Mouse (Mus musculus) urinary bladder, postnatal 10 days (tissue): ENCODE data around the gene Tm6sf1.

Source experiments
- DNase-seq: peaks from one replicate; pipeline ENCODE4 v3.0.0; 2022; ENCODE audit warnings: low spot score

Gene Tm6sf1

DNA sequence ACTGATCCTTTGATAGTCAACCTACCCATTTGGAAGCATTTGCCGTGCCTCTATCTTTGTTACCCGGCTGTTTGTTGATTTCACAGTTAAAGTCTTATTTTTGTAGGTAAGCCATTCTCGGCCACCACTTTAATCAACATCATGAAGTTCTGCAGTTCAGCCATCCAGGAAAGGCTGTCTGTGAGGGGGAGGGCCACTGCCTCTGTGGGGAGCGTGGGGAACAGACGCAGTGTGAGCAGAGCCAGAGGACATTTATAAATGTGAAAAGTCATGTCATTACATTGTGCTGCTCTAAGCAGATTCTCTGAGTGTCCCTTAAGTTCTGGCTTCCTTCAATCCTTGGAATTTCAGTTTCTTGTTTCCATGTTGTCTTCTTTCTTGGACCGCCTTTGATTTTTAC is 8.6 kb upstream of the Tm6sf1 start:
- DNase-seq: no peak

DNA sequence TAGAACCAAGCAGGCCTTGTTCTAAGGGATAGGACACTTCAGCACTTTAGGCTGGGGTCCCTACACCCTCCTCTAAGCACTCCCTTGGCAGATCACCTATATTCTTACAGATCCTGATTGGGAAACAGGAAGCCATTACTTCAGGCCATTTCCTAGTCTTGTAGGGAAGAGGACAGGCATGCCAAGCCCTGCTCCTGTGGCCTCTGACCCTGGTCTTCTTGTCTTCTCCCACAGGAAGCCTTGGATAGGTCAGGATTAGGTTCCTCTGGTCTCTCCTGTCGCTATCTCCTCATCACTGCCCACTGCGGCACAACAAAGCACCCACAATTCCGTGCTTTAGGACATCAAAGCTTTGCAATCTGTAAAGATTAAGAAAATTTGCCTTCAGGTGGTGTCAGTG is 7.1 kb upstream of the Tm6sf1 start:
- no peak for DNase-seq

DNA sequence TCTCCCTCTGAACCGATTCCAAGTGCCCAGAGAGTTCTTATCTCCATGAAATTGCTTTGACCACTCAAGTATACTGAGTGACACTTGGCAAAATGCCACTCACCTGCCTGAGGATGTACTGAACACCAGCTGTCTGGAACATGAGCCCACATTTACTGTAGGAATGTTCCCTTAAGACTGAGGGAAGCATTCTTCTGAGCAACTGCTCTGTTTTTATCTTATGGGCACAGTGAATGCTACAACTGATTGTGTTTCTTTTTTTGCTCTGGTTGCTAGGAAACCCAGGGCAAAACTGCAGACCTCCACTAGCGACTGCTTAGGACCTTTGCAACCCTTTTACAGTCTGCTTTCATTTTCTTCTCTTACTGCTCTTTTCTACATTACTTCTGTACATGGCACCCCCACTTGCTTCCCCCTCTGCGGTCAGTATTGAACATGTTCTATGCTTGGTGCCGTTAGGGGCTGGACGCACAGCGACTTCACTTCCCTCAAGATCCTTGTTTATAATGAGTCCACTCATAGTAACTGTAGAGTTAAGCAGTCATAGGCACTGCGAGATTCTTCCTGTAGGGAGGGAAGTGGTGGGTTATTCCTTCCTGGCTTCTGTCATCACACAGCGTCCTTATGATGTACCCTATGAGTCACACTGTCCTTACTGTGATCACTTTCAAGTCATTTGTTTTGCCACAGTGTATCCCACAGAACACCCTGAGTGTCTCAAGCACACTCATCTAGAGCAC is 4.1 kb upstream of the Tm6sf1 start:
- no peak for DNase-seq

DNA sequence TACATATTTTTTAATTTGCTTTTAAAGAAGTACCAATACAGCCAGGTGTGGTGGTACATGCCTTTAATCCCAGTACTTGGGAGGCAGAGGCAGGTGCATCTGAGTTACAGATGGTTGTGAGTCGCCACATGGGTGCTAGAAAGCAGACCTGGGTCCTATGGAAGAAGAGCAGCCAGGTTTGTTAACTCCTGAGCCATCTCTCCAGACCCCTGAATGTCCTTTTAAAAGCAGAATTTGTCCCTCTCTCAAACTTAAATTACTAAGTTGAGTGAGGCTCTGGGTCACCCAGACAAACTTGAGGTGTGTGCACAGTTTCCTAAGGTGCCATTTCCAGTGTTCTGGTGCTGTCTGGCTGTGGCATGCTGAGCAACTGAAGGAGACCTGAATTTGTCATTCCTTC is 3.1 kb upstream of the Tm6sf1 start, which contains the start of gene Gm10160:
Gm10160 (minus strand) TSS at position 101 of the 400 bp plus-strand sequence.
- DNase-seq: no peak

GRCm38 (mm10) chr7:81856221-81856620 is 2.6 kb upstream of the Tm6sf1 start:
- no peak for DNase-seq

GRCm38 (mm10) chr7:81858236-81858635 is 565 bp upstream of the Tm6sf1 start:
- no peak for DNase-seq

GRCm38 (mm10) chr7:81860071-81860470 is 1.3 kb downstream of the Tm6sf1 start:
- DNase-seq: no peak

- no peak for DNase-seq
These were observed 2.2 kb downstream of the Tm6sf1 start for GRCm38 (mm10) chr7:81860996-81861395.

DNA sequence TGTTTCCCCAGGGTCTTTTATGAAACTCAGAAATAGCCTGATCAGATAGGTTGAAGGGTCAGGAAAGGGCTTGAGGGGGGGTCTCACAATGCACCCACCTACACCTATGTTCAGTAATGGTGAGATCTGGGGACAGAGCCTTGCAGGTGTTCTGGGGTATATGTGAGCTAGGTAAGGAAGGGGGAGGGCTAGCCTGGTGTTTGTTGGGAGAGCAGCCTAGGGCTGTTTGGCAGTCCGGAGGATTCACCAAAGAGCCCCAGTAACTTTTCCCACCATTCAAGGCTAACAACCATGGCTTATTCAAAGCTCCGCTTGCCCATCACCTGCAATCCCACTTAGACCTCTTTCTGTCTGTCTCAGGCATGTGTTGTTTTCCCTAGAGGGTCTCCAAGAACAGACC is 2.7 kb downstream of the Tm6sf1 start:
- DNase-seq: no peak

- no peak for DNase-seq
These were observed 3.1 kb downstream of the Tm6sf1 start for GRCm38 (mm10) chr7:81861921-81862320.

DNA sequence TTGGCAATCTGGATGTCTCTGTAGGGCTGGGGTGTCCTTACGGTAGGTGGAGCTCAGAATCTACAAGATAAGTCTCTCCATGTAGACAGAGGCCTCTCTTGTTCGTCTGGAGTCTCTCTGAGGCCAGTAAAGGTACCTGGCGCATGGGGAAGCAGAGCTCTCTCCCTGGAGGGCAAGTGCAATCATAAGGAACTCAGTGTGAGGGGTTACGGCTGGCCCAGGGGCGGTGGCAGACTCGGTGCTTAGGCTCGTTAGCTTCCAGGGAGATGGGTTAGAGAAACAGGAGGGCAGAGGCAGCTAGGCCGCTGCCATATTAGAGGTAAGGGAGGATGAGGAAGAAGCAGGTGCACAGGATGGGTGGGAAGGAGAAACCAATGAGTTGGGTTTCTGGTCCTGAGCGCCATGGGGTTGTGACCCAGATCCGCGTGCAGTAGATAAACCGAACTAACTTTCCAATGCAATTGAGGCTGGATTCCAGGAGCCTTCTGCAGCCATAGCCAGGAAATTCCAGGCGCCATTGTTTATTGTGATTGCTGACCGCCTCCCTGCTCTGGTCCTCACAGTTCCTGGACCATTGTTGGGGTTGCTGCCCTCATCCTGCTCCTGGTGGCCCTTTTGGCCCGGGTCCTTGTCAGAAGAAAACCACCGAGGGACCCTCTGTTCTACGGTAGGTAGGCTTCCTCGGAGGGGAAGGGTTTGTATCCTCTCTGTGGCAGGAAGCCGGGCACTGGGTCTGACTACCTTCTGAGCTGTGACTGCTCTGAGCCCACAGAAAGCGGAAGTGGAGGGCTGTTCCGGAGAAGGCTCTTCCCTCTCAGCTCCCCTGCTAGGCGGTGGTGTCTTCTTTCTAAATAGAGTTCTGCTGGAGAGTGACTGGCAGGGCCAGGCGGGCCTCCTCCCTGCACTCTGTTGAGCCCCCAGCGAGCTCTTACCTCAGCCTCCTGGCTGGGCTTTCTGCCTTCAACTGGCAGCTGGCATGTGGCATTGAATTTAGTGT is 4.1 kb downstream of the Tm6sf1 start:
- DNase-seq: no peak

- DNase-seq: no peak
These were observed 5.8 kb downstream of the Tm6sf1 start for GRCm38 (mm10) chr7:81864552-81864951.

- no peak for DNase-seq
These were observed 7.1 kb downstream of the Tm6sf1 start for GRCm38 (mm10) chr7:81865937-81866336.

GRCm38 (mm10) chr7:81867231-81867930 is 8.6 kb downstream of the Tm6sf1 start:
- DNase-seq: no peak

- no peak for DNase-seq
These were observed 9.4 kb downstream of the Tm6sf1 start for GRCm38 (mm10) chr7:81868158-81868557.

GRCm38 (mm10) chr7:81872493-81873013 is 13.8 kb downstream of the Tm6sf1 start:
- no peak for DNase-seq

DNA sequence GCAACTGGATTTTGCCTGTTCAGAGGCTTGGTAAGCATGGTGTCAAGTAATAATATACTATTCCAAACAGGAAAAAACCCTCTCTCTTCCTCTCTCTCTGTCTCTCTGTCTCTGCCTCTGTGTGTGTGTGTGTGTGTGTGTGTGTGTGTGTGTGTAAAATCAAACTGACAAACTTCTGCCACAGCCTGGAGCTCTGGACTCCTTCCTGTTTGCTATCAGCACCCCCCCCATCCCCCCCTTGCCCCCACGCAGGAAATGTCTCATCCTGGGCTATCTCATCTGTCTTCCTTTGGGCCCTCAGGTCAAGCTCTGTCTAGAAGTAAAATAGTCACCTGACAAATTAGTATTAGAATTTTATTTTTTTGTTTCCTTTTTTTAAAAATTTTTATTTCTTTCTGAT is 15.0 kb downstream of the Tm6sf1 start:
- DNase-seq: no peak

- DNase-seq: no peak
These were observed 15.8 kb downstream of the Tm6sf1 start for GRCm38 (mm10) chr7:81874636-81875035.

GRCm38 (mm10) chr7:81875372-81875771 is 16.6 kb downstream of the Tm6sf1 start:
- no peak for DNase-seq

GRCm38 (mm10) chr7:81880286-81880685 is 21.5 kb downstream of the Tm6sf1 start:
- DNase-seq: no peak

DNA sequence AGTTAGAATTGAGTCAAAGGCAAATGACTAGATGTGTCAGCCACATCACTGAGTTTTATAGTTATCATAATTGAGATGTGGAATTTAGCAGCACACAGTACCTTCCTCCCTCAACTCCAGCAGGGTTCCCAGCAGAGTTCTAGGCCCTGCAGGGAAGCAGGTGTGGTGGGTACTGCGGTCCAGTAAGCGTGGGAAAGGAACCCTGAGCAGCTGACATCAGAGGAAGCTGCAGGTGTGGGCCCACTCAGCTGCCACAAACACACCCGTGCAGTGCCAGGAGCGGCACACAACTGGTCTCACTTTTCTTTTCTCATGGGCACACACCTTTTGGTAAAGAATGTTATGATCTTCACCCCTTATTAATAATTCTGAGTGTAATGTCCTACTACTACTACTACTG is 22.0 kb downstream of the Tm6sf1 start:
- no peak for DNase-seq

DNA sequence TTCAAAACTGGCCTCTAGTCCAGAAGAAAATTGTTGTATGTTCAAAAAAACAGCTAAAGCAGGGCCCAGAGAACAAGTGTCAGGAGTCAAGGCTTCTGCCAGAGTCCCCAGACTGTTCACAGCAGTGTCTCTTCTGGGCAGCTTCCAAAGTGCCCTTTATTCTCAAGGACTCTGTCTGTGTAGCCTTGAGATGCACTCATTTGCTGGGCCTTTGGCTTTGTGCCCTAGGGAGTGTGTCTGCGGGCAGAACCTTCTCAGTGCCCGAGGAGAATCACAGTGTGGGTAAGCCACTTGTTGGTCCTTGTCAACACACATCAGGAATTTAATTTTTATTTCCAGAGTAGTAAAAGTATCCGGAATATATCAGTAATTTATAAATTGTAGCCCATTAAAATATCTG is 22.8 kb downstream of the Tm6sf1 start:
- DNase-seq: no peak
